Mouse (Mus musculus) lung, adult 18-20 months (tissue): ENCODE results near the gene Nat8f6.
A peak's percentile ranks its signal among the peaks of the same experiment; 100 is the strongest.
"Not testable (repeated sequence)": the region's sequence is repeated elsewhere in the genome, so short reads cannot be mapped to it uniquely, and the experiment has no call there.

Source experiments
- DNase-seq, 2 experiments: peaks; one replicate each; pipeline ENCODE4 v3.0.0; 2022; ENCODE audit warnings: mixed read lengths in 2 of 2

Gene Nat8f6

DNA sequence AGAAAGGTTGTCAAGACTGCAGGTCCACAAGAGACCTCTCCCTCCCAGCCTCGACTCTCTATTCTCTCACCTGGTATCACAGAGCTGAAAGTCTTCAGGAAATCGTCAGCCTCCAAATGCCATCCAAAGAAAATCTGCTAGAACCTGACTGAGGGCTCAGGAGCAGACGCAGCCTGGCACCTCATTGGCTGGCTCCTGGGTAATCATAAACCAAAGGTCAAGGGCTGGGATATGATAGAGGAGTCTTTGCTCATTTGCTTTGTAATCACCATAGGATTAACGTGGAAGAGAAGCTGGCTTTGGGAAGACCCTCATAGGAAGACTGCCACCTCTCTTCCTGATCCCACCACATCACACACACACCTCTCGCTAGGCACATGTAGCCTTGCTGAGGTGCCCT lies at the start of gene Nat8f6, which contains the start of gene Nat8f5:
Gene Nat8f6, minus strand, starts transcription at position 118 of the 400 bp plus-strand sequence.
Gene Nat8f5, minus strand, starts transcription at position 136 of the 400 bp plus-strand sequence.
- no peak for DNase-seq

DNA sequence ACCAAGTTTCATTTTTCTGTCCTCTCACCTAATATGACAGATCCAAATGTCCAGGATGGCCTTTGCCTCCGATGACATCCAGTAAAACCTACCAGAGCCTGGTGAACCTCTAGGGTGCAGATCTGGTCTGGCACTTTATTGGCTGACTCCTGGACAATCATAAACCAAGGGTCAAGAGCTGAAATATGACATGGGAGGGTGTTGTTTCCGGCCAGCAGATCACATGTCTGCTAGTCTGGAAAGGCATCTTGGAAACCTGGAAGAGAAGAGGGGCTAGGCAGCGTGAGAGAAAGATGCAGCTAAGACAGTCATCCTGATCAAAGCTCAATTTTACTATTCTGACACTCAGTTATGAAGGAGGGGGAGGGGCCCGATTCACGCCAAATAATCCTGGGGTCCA lies 48.3 kb upstream of the Nat8f6 start, which contains the start of gene Nat8f2:
Gene Nat8f2, minus strand, starts transcription at position 153 of the 400 bp plus-strand sequence.
- not testable (repeated sequence) for DNase-seq

DNA sequence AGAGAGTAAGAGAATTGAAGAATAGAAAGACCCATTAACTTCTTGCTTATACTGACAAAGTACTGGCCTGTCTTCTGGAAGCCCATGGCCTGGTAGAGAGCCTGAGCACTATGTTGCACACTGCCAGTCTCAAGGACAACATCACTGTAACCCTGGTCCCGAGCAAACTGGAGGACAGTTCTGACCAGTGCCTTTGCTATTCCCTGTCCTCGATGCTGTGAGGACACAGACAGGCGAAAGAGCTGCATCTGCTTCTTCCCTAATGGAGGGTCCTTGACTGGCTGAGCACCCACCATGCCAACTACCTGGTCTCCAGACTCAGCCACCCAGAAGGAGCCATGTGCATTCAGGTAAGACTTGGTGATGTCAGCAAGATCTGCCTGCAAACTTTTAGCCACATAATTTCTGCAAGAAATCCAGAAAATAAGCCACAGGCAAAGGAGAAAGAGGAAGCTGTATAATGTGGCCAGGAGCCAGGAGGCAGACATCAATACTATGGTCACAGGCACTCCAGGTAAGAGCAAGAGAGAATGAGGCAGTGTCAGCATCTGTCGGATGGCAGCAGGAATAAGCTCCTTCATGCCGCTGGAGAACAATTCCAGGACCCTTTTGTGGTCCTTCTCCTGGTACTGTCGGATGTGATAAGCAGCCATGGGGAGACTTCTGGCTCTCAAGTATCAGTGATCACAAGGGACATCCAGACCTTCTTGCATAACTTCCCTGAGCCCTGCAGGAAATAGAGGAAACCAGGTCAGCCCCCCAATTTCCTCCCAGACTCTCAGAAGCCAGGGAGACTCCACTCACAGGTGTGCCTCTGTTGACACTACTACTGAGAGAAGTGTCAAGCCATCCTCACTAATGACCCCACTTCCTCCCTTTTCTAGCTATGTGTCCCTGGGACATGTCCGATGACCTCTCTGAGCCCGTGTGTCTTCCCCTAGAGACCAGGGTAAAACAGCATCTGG lies 47.3 kb upstream of the Nat8f6 start:
- no peak for DNase-seq

DNA sequence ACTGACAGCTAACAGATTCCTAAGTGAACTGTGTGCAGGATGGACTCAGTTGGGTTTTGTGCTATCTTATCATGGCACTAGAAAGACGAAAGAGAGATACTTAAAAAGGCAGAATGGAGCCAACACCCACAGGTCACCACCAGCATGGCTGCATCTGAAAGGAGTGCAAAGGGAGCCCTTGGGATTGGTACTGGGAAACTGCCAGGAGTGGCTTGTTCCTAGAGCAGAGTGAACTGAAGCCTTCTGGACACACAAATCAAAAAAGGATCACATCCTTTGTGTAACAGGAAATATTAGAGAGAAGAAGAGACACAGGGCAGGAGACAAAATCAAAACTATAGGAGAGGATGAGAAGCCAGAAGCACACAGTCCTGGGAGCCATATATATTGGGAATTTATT lies 46.2 kb upstream of the Nat8f6 start:
- not testable (repeated sequence) for DNase-seq

DNA sequence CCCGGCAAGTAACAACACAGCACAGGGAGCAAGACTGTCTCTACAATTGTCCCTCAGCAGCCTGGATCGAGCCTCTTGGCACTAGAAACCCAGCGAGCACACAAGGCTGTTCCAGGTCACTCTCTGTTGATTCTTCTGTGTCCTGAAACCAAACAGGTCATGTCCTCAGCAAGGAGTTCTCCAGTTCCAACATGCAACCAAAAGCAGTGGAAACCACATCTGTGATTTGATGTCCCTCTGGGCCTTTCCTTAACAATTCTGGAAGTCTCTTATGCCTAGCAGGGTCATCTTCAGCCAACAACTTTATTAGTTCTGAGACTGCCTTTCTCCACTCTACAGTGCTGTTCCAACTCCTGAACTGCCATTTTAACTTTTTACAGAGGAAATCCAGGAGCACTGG lies 45.4 kb upstream of the Nat8f6 start:
- DNase-seq, result not testable (repeated sequence)

DNA sequence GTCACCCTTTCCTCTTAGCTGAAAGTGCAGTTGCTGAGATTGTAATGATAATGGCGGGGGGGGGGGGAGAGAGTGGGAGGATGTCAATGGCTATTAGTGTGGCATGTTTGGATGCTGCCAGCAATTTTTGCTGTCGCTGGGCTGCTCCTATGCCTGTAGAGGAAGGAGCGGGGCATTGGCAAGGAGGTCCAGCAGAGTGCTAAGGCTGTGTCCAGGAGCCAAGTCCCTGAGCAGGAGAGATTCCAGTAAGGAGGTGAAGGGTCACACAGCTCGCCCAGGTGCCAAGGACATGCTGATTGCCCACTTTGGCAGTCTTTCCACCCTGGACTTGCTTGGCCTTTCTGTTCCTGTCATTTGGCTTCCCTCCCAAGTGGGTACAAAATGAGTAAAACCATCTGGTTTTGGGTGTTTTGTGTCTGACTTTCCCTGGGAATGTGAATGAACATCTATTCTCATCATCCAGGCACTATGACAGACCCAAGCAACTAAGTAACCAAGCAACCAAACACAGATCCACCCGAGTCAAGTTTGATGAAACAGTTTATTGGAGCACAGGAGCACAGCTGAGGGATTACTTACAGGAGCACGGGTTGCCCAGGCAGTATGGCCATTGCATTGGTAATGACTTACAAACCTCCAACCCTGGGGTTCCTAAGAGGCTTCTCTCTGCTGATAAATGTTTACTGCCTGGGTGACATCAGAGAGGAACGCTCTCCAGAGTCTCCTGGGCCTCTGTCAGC lies 44.3 kb upstream of the Nat8f6 start:
- not testable (repeated sequence) for DNase-seq

DNA sequence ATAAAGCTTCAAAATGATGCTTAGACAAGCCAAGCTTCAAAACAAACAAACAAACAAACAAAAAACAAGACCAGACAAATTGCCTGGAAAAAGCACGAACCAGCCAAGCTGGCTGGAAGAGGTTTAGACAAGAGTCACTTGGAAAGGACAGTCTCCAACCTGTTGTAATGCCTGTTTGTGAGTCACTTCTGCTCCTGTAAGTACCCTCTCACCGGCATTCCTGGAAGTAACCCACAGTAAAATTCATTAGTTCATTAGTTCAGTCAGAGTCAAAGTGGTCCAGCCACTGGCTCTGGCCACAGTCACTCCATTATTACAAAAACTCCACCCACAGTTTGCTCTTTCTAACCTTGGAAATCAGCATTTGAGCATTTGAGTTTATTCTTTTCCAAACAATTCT lies 43.1 kb upstream of the Nat8f6 start:
- DNase-seq, result no peak

DNA sequence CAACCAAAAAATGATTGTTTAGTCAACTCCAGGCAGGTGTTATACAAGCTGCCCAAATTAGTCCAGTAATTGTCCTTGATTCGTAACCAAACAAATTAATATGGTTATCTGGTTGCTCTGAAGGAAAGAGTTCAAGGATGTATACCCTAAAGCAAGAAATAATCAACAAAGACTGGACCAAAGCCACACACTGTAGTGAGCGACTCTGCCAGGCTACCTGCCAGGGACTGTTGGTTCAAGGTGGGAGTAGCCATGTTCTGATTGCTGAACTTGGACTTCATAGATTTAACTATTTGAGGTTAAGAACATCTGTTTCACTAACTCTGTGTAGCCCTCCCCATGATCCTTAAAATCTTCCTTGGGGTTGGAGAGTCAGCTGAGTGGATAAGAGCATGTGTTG lies 42.4 kb upstream of the Nat8f6 start:
- DNase-seq, result no peak

DNA sequence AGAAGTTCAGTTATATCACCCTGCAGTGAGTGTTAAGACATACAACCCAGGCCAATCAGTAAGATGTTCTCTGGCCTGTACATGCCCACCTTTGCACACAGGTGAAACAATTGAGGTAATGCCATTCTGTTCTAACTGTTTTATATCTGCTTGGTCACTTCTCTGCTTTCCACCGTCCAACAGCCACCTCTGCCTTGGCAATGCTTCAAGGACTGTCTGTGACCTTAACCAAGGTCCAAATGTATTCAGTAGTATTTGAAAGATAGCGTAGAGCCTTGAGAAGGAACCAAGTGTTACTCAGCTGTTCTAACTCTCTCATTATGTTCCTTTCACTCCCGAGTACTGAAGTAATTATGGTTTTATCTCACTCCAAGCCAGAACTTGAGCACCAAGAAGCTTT lies 41.8 kb upstream of the Nat8f6 start:
- DNase-seq, result no peak

DNA sequence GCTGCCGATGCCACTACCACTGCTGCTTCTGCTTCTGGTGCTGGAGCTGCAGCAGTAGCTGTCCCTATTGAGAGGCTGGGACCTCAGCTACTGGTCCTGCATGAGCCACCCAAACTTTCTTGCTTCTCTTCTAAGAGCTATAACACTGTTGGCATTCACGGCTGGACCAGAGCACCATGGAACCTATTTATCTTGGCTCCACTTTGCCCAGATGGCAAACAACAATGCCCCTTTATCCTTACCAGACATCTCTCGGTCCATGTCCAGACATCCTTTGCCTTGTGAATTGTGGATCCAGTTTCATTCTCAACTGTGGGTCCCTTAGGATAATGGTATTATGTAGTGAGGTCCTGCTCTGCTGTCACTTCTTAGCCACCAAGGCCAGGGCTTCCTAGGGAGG lies 40.5 kb upstream of the Nat8f6 start:
- no peak for DNase-seq

DNA sequence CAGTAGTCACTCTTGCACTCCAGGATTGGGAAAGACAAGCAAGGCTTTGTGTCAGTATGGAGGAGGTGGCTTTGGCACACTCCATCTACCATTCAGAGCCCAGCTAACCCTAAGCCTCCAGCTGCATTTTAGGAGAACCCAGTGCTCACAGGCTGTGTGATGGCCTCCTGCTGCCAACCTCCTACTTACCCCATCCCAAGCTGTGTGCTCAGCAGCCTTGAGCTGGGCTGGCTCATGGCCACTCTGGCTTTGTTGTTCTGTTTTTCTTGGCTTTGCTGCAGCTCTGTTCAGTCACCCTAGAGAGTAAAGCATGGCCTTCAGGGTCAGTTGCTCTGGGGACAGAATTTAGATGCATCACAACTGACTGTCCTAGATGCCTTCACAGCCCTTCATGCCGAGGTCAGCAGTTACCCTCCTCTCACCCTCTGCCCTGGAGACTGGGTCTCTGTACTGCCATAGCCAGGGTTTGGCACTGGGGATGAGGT lies 35.5 kb upstream of the Nat8f6 start:
- DNase-seq, result peak; percentile 39 to 50

DNA sequence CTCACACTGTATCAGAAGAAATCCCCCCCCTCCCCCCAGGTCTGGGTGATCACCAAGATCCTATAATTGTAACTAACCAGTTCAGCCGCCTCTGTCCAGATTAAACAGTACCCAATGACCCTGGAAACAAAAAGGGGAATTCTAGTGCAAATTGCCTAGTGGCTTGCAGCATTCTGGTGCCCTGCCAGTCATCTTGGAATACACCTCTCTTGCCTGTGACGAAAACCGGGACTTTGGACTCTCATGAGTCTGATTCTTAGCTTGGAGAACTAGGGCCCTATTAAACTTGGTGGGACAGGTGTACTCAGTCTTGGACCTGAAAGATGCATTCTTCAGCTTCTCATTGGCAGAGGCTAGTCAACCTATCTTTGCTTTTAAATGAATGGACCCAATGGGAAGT lies 32.7 kb upstream of the Nat8f6 start:
- no peak for DNase-seq

DNA sequence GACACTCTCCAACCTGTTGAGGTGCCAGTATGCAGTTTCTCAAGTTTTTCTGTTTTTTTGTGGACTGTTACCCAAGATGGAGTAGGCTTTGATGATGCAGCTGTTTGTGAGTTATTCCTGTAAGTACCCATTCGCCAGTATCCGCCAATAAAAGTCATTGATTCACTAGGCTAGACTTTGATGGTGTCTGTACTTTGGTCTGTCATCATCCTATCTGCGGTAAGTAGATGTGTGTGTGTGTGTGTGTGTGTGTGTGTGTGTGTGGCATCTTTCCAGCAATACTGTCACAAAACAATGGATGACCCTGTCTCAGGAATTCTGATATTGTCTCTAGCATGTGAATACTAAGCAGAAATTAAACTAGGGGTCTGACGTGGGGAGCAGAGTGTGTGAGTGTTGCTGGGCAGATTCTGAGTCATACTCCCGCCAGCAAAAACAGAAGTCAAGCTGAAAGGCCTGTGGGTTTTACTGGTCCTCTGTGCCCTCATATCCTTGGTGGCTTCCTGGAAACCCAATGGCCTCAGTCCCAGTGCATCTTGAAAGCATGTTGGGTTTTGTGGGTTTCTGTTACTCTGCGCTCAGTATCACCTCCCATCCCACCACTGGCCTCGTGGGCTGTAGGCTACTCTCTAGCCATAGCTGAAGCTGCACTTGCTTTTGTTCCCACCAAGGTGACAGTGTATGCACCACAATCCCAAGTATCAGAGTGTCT lies 30.5 kb upstream of the Nat8f6 start:
- no peak for DNase-seq

DNA sequence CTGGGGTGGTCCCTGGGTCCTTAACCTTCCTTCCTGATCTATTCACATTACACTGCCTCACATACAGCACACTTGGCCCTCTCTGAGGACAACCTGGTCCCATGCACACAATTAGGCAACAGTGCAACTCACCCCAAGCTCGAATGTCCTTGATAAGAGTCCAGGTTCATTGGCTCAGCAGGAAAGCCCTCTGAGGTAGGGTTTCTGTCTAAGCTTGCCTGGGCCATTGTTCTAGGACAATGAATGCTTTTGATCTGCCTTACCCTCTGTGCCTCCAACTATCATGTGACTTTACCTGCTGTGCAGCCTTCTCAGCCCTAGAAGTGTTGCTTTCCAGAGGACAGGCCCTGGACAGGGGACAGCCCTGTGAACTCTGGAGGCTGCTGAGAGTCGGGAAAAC lies 28.5 kb upstream of the Nat8f6 start:
- DNase-seq, result no peak

DNA sequence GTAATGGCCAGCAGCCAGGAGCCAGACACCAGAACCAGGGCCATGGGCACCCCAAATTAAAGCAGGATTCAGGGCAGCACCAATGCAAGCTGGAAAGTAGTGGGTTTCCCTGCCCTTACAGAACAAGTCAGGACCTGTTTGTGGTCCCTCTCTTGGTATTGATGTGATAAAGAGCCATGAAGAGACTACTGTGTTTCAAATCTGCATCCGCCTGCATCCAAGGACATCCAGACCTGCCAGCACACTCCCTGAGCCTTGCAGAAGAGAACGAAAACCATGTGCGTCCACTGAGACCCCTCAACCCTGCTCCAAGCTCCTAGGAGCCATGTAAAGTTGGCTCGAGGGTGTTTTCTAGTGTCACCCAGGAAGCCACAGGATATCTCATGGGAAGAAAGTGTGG lies 27.4 kb upstream of the Nat8f6 start:
- DNase-seq, result no peak

DNA sequence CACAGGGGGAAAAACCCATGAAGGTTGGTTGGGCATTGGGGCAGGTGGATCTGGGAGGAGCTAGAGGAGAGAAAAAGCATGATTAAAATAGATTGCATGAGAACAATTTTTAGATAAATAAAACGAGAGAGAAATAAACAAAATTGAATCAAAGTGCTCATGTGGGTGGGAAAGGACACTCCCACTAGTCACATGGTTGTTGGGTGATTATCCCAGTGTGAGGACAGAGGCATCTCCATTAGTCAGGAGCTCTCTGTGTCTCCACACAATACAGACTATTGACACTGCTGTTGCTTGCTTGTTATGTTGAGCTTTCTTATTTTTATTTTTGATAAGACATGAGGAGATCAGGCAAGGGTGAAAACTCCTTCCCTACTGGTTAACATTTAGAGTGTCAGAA lies 26.2 kb upstream of the Nat8f6 start:
- no peak for DNase-seq

DNA sequence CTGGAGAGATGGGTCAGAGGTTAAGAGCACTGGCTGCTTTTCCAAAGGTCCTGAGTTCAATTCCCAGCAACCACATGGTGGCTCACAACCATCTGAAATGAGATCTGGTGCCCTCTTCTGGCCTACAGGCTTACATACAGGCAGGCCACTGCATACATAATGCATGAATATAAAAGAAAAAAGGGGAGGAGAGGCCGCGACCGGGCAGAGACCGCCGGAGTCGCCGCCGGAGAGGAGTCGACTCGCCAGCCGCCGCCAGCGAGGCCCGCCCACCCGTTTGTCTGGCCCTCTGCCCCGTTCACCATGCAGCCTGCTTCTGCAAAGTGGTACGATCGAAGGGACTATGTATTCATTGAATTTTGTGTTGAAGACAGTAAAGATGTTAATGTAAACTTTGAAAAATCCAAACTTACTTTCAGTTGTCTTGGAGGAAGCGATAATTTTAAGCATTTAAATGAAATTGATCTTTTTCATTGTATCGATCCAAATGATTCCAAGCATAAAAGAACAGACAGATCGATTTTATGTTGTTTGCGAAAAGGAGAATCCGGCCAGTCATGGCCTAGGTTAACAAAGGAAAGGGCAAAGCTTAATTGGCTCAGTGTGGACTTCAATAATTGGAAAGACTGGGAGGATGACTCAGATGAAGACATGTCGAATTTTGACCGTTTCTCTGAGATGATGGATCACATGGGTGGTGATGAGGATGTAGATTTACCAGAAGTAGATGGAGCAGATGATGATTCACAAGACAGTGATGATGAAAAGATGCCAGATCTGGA lies 23.1 kb upstream of the Nat8f6 start:
- not testable (repeated sequence) for DNase-seq

DNA sequence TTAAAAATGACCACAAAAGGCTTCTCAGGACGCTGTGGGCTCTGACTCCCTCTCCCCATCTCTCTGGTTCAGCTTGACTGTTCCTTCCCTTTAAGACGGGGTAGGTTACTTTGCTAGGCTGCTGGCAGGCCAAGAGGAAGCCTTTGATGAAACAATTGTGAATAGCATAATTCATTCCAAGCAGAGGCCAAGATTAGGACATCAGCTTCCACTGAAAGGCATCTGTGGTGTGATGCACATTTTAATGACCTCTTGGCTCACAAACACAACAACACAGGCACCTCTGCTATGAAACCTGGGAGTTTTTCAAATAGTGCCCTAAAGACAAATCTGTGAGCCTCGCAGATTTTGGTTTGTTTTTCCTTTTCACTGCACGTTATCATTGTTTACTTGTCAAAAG lies 19.2 kb upstream of the Nat8f6 start:
- no peak for DNase-seq

DNA sequence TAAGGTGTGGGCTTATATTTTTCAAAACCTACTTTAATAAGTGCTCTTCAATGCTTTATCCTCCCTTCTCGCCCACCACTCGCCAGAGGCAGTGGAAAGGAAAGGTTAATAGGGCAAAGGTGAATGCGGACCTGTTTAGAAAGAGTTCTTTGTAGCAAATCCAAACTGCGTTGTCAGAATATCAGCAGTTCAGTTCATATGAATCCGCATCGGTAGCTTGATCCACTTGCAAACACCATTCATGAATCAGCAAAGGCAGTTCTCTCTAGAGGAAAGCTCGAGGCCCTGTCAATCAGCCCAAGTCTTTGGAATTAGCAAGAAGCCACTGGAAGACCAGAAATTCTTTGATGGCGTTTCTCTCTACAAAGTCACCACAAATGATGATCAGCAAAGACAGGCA lies 17.9 kb upstream of the Nat8f6 start:
- DNase-seq, result no peak

DNA sequence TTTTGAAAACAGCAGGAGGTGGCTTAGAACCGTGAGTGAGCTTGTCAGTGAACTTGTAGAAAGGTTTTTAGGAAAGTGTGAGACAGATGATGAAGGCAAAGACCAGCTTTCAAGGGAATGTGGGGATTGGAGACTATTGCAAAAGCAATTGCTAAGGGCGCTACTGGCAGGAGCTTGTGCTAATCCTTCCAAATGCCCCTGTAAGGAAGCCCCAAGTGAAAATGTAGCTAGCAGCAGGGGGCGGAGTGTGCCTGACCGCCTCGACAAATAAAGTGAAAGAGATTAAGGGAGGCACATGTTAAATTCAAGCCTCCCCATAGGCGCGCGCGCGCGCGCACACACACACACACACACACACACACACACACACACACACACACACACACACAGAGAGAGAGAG lies 16.6 kb upstream of the Nat8f6 start:
- DNase-seq, result peak; percentile 46 to 67

DNA sequence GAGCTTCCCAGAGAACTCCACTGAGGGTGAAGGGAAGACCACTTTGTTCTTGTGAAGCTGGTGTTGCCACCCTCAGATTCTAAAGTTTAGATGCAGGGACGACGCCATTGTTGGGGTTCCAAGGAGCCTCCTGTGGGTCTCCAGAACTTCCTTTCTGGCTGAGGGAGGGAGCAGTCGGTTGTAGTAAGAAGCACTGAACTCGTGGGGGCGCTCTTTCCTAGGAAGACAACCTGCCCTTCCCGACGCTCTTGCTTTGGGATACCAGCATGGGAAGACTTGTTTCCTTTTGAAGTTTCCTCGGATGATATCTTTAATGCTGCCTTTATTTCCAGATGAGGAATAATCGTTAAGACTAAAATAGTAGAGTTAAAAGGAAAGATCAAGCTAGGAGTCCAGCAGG lies 16.1 kb upstream of the Nat8f6 start:
- peak; percentile 68 to 74 for DNase-seq

DNA sequence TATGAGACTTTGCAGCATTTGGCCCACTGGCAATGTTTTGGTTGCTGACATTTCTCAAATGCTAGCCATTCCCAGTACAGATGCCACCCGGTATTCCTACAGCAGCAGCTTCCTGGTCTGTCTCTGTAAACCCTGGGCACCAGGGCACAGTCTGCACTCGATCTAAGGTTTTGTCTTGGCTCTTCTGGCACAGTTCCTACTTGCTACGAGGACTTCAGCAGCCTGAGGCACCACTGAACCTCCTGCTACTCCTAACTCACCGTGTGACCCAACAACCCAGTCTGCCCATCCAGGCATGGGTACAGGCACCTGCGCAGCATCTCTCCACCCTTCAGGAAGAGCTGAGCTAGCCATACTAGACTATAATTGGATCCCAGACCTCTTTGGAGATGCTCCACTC lies 15.3 kb upstream of the Nat8f6 start:
- not testable (repeated sequence) for DNase-seq
